Mouse (Mus musculus) spleen, adult 2 months (tissue): ENCODE measurements around the gene Ercc2. TPM values are rescaled to one million over a fixed set of nuclear protein-coding genes. Genes with fewer than 3 reads are reported as not detected.

Experiments
- DNase-seq, 2 experiments: peaks; one replicate each; pipeline versions ENCODE4 v3.0.0 to v3.0.0-alpha.2; 2012 to 2021; ENCODE audit warnings: low spot score in 2 of 2, low read depth in 1 of 2
- H3K27ac ChIP-seq: fragments of 200-500 bp; 2 replicates; pipeline ENCODE4 v1.5.1; 2012; ENCODE audit warnings: low read length, inconsistent platforms; ENCODE audit not compliant: insufficient read depth
- H3K27me3 ChIP-seq: fragments of 200-500 bp; 2 replicates; pipeline ENCODE4 v1.6.1; 2012; ENCODE audit warnings: mild to moderate bottlenecking, moderate library complexity, low read length, inconsistent platforms; ENCODE audit not compliant: control insufficient read depth, insufficient read depth
- H3K36me3 ChIP-seq: fragments of 200-500 bp; 2 replicates; pipeline ENCODE4 v1.6.1; 2012; ENCODE audit warnings: mild to moderate bottlenecking, low read length, inconsistent platforms; ENCODE audit not compliant: control insufficient read depth, insufficient read depth
- H3K4me1 ChIP-seq: fragments of 200-500 bp; 2 replicates; pipeline ENCODE4 v1.6.1; 2011; ENCODE audit warnings: inconsistent platforms; ENCODE audit not compliant: control insufficient read depth, insufficient read depth, insufficient read length
- H3K4me3 ChIP-seq: fragments of 200-500 bp; 2 replicates; pipeline ENCODE4 v1.5.1; 2011; ENCODE audit warnings: mild to moderate bottlenecking, inconsistent platforms; ENCODE audit not compliant: insufficient read depth, insufficient read length; ENCODE audit errors: extremely low read depth
- CTCF ChIP-seq: fragments of 200-500 bp; IDR thresholded peaks from 2 replicates; pipeline ENCODE4 v1.5.1; 2011; ENCODE audit warnings: mild to moderate bottlenecking, inconsistent platforms; ENCODE audit not compliant: insufficient read depth, insufficient read length, insufficient replicate concordance; ENCODE audit errors: extremely low read depth
- POLR2A ChIP-seq: fragments of 200-500 bp; IDR thresholded peaks from 2 replicates; pipeline ENCODE4 v1.6.1; 2011; ENCODE audit warnings: low read depth, low read length, inconsistent platforms
- WGBS: fragments of 180-500 bp; shearing (Covaris S2); methylation state at CpG from one replicate; pipeline ENCODE4 v1.1.7; 2018; 5-methylcytosine and 5-hydroxymethylcytosine counted together
- polyA plus RNA-seq: library from polyadenylated mRNA; depleted of rRNA; stranded (reverse); fragments of >200 nt; gene quantifications from 2 replicates; pipeline ENCODE4 v1.2.3, GENCODE M21; 2012

Ercc2 gene
- polyA plus RNA-seq, 1 experiment, result 51.8 TPM

GRCm38 (mm10) chr7:19411783-19412182 lies 30.0 kb downstream of the Ercc2 start:
- H3K36me3 ChIP-seq, result no peaks in the 10 kb centered on the region
- TF ChIP-seq POLR2A (no peak), CTCF (no peak)
- H3K27ac ChIP-seq, result no peak overlapping the region
- 80% methylated on average over 5 of the region's 5 CpGs for WGBS
- H3K4me1 ChIP-seq, result no peaks in the 10 kb centered on the region
- H3K27me3 ChIP-seq, result no peaks in the 10 kb centered on the region
- no peak for DNase-seq
- no peak overlapping the region for H3K4me3 ChIP-seq

GRCm38 (mm10) chr7:19413525-19413924 lies 31.7 kb downstream of the Ercc2 start:
- no peak for DNase-seq
- Histone ChIP-seq H3K27ac (no peak overlapping the region), H3K27me3 (no peaks in the 10 kb centered on the region), H3K4me3 (no peak overlapping the region), H3K36me3 (no peaks in the 10 kb centered on the region), H3K4me1 (no peaks in the 10 kb centered on the region)
- TF ChIP-seq POLR2A (no peak), CTCF (no peak)
- 89% methylated on average over 3 of the region's 3 CpGs for WGBS

- 46% methylated on average over 15 of the region's 15 CpGs for WGBS
- Histone ChIP-seq H3K36me3 (no peaks in the 10 kb centered on the region), H3K4me1 (peaks cover 3% of the 10 kb centered on the region; the same call in 1 of the 2 replicates), H3K4me3 (no peak overlapping the region), H3K27me3 (no peaks in the 10 kb centered on the region), H3K27ac (no peak overlapping the region)
- TF ChIP-seq POLR2A (no peak), CTCF (no peak)
- DNase-seq, result no peak
Observed at GRCm38 (mm10) chr7:19416590-19416989, 34.8 kb downstream of the Ercc2 start.

DNA sequence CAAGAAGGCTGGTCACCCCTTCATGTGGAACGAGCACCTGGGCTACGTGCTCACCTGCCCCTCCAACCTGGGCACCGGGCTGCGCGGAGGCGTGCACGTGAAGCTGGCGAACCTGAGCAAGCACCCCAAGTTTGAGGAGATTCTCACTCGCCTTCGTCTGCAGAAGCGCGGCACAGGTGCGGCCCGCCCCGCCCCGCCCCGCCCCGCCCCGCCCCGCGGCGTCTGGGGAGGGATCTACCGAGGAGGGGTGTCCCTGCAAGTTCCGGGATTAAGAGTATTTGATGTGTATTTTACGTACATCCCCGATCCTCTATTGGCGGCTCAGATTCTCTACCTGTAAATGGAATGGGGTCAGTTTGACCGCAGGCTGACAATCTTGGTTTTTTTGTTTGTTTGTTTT lies 38.3 kb downstream of the Ercc2 start:
- H3K36me3 ChIP-seq, result no peaks in the 10 kb centered on the region
- DNase-seq, result no peak
- 6% methylated on average over 28 of the region's 28 CpGs for WGBS
- TF ChIP-seq CTCF (no peak), POLR2A (no peak)
- peaks cover 3% of the 10 kb centered on the region; the same call in 1 of the 2 replicates for H3K4me1 ChIP-seq
- no peak overlapping the region for H3K27ac ChIP-seq
- H3K27me3 ChIP-seq, result no peaks in the 10 kb centered on the region
- 0 out of 2 replicates have a peak overlapping the region, but pooled peaks have one; percentile 14 for H3K4me3 ChIP-seq

GRCm38 (mm10) chr7:19420821-19421636 lies 39.2 kb downstream of the Ercc2 start:
- no peaks in the 10 kb centered on the region for H3K27me3 ChIP-seq
- TF ChIP-seq CTCF (no peak), POLR2A (no peak)

DNA sequence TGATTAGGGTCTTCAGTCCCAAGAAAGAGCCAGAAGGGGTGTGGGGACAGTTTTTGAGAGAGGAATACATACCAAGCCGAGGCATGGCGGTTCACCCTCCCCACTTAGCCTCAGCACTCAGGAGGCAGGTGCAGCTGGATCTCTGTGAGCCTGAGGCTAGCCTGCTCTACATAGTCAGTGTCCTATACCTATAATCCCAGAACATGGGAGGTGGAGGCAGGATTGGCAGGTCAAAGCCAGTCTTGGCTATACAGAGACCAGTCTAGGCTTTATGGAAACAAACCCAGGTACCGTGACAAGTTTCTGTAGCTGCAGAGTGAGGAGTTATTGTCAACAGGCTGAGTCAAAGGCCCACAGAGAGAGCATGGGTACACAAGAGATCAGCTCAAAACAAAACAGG lies 41.3 kb downstream of the Ercc2 start:
- 91% methylated on average over 3 of the region's 3 CpGs for WGBS
- peaks cover 3% of the 10 kb centered on the region; the same call in 1 of the 2 replicates for H3K4me1 ChIP-seq
- no peak overlapping the region for H3K27ac ChIP-seq
- no peak for DNase-seq
- H3K36me3 ChIP-seq, result peaks cover 4% of the 10 kb centered on the region; the same call in 1 of the 2 replicates
- H3K4me3 ChIP-seq, result no peak overlapping the region
- no peaks in the 10 kb centered on the region for H3K27me3 ChIP-seq
- TF ChIP-seq POLR2A, result no peak

More at GRCm38 (mm10) chr7:19420821-19421636, 39.2 kb downstream of the Ercc2 start:
- Histone ChIP-seq H3K4me1 (peaks cover 3% of the 10 kb centered on the region; the same call in 1 of the 2 replicates), H3K36me3 (peaks cover 2% of the 10 kb centered on the region; the same call in 1 of the 2 replicates), H3K4me3 (peak overlapping the region; percentile 65), H3K27ac (no peak overlapping the region)
- DNase-seq, result peak; percentile 65 to 89
- WGBS, result 11% methylated on average over 43 of the region's 43 CpGs

DNA sequence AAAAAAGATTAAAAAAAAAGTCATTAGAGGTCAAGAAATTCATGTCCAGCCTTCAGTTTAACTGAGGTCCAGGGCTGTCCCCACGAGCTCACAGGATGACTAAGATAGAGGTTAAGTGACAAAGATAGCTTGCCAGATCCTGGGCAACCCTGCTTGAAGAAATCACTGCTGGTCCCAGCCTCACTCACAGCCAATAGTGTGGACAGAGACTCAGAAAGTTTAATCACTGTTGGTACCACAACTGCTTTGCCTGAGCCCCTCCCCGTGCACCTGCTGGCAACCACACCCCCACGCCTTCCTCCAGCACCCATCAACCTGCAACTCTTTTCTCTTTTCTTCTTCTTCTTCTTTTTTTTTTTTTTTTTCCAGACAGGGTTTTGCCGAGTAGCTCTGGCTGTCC lies 42.2 kb downstream of the Ercc2 start:
- DNase-seq, result no peak
- WGBS, result 45% methylated on average over 4 of the region's 4 CpGs

More for the DNA sequence above, 42.2 kb downstream of the Ercc2 start:
- no peak overlapping the region for H3K27ac ChIP-seq
- H3K4me3 ChIP-seq, result no peak overlapping the region
- peaks cover 5% of the 10 kb centered on the region; the same call in 1 of the 2 replicates for H3K36me3 ChIP-seq
- peaks cover 3% of the 10 kb centered on the region; the same call in 1 of the 2 replicates for H3K4me1 ChIP-seq
- TF ChIP-seq POLR2A (no peak), CTCF (no peak)
- no peaks in the 10 kb centered on the region for H3K27me3 ChIP-seq
